15 mouse cellular contexts compared by ENCODE assay signal in the genomic region with DNA sequence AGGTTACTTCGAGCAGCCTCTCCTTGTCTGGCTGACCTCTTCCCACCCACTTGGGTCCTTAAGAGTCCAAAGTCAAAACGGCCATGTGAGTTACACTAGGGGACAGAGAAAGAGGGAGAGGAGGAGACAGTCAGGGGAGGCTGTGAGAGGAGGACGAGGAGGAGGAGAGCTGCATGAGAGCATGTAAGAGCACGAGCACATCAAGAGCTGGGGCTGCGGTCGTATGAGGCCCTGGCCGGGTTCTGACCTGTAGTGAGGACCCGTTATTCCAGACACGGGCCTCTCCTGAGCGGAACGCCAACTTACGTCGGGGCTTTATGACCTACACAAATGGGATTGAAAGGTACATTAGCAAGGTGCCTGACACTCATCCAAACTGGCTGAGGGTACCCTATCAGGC. TPM values are rescaled to one million over a fixed set of nuclear protein-coding genes. Genes with fewer than 3 reads are reported as not detected.
"Had no signal": no experiment of that assay in that cellular context is flagged by ENCODE, and none has a peak within 500 bp of the region (broad histone marks: within the 10 kb centered on the region; RNA-seq: fewer than 3 reads in every experiment).

No protein-coding gene starts in this region.

- H3K9ac ChIP-seq: neural tube, embryonic 15.5 days; stomach, embryonic 15.5 days had no signal

- H3K27ac ChIP-seq: neural tube, embryonic 15.5 days; stomach, embryonic 15.5 days; stomach, postnatal 0 days had no signal

- H3K27me3 ChIP-seq: neural tube, embryonic 15.5 days; stomach, embryonic 15.5 days had no signal

- H3K4me3 ChIP-seq: neural tube, embryonic 15.5 days; stomach, embryonic 15.5 days had no signal

- DNase-seq: retina, postnatal 1 day; right cerebral cortex, postnatal 14 days; right cerebral cortex, postnatal 25 days; right cerebral cortex, postnatal 4 days; spleen, adult 18-20 months; thymus, adult 18-20 months; thymus, adult 2 months; thymus, postnatal 14 days; thymus, postnatal 25 days; thymus, postnatal 36 days; thymus, postnatal 4 days had no signal

- H3K4me1 ChIP-seq: neural tube, embryonic 15.5 days; stomach, embryonic 15.5 days had no signal

- H3K9me3 ChIP-seq: neural tube, embryonic 15.5 days; stomach, embryonic 15.5 days had no signal

- H3K4me2 ChIP-seq: neural tube, embryonic 15.5 days; stomach, embryonic 15.5 days had no signal

RNA-seq across cellular contexts. Expression of a gene that starts 9.4 kb away (rescaled TPM):
- total RNA-seq: neutrophil, adult 5-6 weeks had no signal

RNA-seq across cellular contexts. Expression of a gene that starts 24.4 kb away (rescaled TPM):
- total RNA-seq: neutrophil, adult 5-6 weeks had no signal
